Mouse (Mus musculus) cerebellum, postnatal 10 days (tissue): ENCODE measurements around the gene Tent4a.
A peak's percentile ranks its signal among the peaks of the same experiment; 100 is the strongest.
"Not testable (repeated sequence)": the region's sequence is repeated elsewhere in the genome, so short reads cannot be mapped to it uniquely, and the experiment has no call there.

Source experiments
- DNase-seq, 2 experiments: peaks; one replicate each; pipeline ENCODE4 v3.0.0; 2021; ENCODE audit warnings: mixed read lengths in 2 of 2

Gene Tent4a

GRCm38 (mm10) chr13:69534334-69534653 lies at the start of gene Tent4a:
Gene Tent4a (minus strand): TSS chr13:69534617.
- DNase-seq: no peak

- DNase-seq: no peak
These were observed 49.2 kb upstream of the Tent4a start for GRCm38 (mm10) chr13:69583591-69583990.

GRCm38 (mm10) chr13:69582411-69582810 lies 48.0 kb upstream of the Tent4a start:
- DNase-seq: no peak

- DNase-seq: peak in 1 of 2 experiments; percentile 35
These were observed 42.9 kb upstream of the Tent4a start for GRCm38 (mm10) chr13:69577181-69577834.

DNA sequence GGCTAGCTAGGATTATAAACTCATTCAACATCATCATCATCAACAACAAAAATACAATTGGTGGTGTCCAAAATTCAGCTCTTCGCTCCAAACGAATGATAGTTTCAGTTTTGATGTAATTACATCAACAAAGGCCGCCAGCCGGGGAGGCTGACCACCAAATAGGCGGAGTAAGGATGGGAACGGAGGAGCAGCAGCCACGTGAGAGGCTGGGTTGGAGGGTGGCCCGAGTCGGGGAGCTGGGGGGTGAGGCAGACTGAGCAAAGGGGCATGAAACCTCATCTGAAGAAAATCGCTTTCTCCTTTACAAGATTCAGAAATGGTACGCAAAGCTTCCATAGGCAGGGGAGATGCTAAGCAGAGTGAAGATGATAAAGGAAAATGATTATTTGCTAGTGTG lies 42.3 kb upstream of the Tent4a start:
- DNase-seq: peak; percentile 81 to 84

DNA sequence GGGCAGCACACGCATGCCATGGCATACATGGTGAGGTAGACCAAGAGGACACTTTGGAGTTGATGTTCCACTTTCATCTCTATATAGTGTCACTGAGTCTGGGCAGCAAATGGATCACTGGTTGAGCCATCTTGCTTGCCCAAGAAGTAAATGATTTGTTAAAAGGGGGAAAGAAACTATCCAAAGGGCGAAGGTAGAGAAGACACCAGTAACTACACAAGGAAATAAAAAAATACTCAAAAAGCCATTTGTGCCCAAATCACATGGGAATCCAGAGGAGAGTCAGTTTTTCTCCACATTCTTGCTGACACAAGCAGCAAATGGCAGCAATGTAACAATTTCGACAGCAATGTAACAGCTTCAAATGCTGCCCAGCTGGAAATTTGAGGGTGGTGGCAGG lies 38.2 kb upstream of the Tent4a start:
- DNase-seq: no peak

- DNase-seq: no peak
These were observed 34.8 kb upstream of the Tent4a start for GRCm38 (mm10) chr13:69569201-69569600.

DNA sequence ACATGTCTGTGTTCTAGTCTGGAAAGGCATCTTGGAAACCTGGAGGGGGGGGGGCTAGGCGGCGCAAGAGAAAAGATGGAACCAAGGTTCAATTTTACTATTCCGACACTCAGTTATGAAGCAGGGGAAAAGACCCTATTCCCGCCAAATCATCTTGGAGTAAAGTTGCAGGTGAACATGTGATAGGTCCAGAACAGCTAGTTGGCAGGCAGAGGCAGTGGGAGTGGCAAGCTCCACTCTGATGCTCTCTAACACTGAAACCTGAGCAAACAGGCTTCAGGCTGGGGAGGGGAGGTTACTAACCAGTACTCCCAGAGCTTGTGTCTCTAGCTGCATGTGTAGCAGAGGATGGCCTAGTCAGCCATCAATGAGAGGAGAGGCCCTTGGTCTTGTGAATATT lies 31.0 kb upstream of the Tent4a start:
- DNase-seq: not testable (repeated sequence)

DNA sequence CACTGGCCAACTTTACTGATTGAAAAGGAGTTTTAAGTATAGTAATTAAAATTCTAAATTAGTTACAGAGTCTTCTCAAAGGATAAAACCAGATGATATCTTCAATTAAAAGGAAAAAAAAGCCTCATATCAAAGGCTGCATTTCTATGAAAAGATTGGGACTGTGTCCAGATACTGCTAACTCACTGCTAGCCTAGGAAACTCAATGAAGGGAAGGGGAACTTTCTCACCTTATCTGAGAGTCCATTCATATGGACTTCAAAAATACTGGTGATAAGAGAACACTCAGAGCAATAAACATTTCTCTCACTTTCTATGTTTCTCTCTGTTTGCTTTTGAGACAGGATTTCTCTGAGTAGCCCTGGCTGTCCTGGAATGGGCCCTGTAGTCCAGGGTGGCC lies 30.2 kb upstream of the Tent4a start:
- DNase-seq: no peak

DNA sequence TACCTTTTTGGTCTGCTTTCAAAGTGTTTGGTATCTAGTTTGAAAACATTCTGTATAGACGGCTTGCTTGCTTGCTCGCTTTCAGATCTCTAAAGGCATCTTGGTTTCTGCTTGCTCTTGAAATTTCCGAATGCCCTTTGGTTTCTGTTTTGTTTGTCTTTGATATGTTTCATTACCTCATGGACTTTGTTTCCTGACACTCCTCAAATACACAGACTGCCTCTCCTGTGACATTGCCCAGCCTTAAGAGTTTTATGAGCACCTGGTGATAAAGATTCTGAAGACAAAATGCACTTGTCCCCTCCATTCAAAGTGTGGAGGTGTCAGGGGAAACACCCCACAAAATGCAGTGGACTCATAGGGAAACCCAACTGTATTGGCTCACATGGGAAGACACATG lies 29.5 kb upstream of the Tent4a start:
- DNase-seq: no peak

GRCm38 (mm10) chr13:69562654-69563574 lies 28.5 kb upstream of the Tent4a start:
- no peak for DNase-seq

DNA sequence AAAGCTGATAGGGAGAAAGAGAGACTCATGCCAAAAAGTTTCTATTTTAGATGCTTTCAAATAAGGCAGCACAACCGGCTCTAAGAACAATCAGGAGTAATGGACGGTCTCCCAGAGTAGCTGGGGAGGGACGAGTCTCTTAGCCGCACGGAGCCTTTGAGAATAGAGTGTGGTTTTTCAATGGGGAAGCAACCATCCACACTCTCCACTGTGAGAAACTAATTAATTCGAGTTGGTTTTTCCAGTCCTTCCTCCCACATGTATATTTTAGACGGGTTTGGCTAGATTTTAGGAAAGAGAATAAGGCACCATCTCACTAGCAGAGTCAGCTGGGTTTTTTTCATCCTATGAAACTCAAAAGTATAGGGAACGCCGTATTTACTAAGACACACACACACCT lies 27.6 kb upstream of the Tent4a start:
- no peak for DNase-seq

GRCm38 (mm10) chr13:69559291-69559961 lies 25.0 kb upstream of the Tent4a start:
- DNase-seq: peak; percentile 50 to 53

GRCm38 (mm10) chr13:69558098-69558660 lies 23.8 kb upstream of the Tent4a start:
- DNase-seq: peak; percentile 91

- no peak for DNase-seq
These were observed 22.3 kb upstream of the Tent4a start for GRCm38 (mm10) chr13:69556728-69557127.

DNA sequence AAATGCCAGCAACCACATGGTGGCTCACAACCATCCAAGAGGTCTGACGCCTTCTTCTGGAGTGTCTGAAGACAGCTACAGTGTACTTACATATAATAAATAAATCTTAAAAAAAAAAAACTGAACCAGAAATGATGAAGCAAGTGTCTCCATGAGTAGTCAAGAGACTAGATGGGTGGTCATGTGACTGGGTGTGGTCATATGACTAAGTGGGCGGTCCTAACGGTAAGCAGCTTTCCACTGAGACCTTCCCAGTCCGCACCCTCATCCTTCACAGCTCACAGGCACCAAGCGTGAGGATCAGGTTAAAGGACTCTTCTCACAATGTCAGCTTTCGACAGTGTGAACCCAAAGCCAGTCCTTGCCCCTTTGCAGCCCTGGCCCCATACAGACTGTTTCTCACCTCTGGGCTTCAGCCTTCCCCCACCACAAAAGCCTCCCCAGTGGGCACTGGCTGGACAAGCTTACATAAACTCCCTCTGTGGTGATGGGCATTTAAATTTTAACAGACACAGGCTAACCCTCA lies 21.6 kb upstream of the Tent4a start:
- no peak for DNase-seq

DNA sequence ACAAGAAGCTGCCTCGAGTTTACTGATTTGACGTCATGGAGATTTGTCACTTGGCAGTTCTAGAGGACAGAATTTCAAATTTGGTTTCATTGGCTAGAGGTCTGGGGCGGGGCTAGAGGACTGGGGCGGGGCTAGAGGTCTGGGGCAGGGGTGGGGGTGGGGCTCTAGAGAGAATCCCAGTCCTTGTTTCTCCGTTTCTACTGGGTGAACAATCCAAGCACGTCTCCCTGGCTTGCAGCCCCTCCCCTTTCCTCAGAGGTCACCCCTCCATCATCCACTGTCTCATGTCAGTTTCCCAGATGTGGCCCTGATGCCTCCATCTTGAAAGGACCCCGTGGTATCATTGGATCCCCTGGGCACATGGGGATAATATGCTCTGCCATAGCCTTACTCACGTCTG lies 20.6 kb upstream of the Tent4a start:
- DNase-seq: no peak

- DNase-seq: no peak
These were observed 19.8 kb upstream of the Tent4a start for GRCm38 (mm10) chr13:69554255-69554654.

DNA sequence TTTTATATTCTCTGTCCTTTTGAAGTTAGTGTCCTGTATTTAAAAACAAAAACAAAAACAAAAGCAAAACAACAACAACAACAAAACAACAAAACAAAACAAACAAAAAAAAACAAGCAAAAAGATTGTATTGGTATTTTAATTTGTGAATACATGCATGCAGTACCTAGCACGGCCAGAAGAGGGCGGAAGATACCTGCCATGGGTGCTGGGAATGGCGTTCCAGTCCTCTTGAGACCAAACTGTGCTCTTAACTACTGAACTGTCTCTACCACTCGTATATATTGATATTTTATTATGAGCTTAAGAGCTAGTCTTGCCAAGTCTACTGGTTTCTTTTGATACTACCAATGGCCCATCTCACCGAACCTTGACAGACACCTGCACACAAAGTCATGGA lies 18.6 kb upstream of the Tent4a start:
- DNase-seq: peak; percentile 62 to 78

DNA sequence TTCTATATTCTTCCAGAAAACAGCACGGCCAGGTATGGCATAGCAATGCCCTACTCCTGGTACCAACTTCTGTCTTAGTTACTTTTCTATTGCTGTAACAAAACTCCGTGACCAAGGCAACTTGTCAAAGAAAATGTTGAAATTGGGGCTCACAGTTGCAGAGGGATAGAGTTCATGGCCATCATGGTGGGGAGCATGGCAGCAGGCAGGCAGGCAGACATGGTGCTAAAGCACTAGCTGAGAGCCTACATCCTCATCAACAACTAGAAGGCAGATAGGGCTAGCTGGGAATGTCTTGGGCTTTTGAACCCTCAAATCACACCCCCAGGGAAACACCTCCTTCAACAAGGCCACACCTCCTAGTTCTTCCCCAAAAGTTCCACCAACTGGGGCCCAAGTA lies 16.4 kb upstream of the Tent4a start:
- DNase-seq: no peak

- DNase-seq: no peak
These were observed 15.6 kb upstream of the Tent4a start for GRCm38 (mm10) chr13:69549980-69550379.

- DNase-seq: no peak
These were observed 13.2 kb upstream of the Tent4a start for GRCm38 (mm10) chr13:69547488-69548180.
